Mouse (Mus musculus) right cerebral cortex, postnatal 14 days (tissue): ENCODE measurements around the gene Casc3.

Source experiments
- DNase-seq: peaks from one replicate; pipeline ENCODE4 v3.0.0; 2022

Casc3 gene

DNA sequence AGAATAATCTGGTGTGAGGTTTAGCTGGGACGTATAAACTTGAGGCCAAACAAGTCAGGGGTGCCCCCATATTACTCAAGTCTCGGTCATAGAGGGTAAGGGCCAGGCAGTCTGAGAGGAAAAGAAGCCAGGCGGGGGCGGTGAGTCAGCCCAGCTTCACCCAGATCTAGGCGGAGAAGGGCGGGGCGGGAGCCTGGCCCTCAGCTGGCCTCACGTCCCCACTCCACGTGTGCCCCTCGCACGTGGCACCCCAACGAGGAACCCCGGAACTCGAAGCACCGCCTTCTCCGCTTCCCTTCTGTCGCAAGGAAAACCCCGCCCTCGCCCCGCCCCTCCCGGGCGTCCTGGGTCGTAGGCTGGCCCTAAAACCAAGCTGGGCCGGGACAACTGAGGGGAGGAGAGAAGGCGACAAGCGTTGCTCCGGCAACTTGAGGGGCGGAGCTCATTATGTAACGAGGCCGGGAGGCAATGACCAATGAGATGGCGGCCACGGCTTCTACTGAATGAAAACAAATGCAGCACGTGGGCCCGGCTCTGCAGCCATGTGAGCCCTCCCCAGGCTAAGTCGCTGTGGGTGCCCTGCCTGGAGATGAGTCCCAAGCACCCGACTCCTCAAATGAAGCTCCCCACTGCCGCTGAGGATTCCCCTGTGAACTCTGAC is 30.9 kb upstream of the Casc3 start:
- peak; percentile 98 for DNase-seq

- no peak for DNase-seq
Observed at GRCm38 (mm10) chr11:98774582-98775347, 29.9 kb upstream of the Casc3 start, which contains the start of gene Nr1d1. Gene Nr1d1 (minus strand): TSS chr11:98775333.

GRCm38 (mm10) chr11:98775348-98776051 is 29.2 kb upstream of the Casc3 start:
- DNase-seq = peak; percentile 100

GRCm38 (mm10) chr11:98776052-98776764 is 28.5 kb upstream of the Casc3 start:
- no peak for DNase-seq

DNA sequence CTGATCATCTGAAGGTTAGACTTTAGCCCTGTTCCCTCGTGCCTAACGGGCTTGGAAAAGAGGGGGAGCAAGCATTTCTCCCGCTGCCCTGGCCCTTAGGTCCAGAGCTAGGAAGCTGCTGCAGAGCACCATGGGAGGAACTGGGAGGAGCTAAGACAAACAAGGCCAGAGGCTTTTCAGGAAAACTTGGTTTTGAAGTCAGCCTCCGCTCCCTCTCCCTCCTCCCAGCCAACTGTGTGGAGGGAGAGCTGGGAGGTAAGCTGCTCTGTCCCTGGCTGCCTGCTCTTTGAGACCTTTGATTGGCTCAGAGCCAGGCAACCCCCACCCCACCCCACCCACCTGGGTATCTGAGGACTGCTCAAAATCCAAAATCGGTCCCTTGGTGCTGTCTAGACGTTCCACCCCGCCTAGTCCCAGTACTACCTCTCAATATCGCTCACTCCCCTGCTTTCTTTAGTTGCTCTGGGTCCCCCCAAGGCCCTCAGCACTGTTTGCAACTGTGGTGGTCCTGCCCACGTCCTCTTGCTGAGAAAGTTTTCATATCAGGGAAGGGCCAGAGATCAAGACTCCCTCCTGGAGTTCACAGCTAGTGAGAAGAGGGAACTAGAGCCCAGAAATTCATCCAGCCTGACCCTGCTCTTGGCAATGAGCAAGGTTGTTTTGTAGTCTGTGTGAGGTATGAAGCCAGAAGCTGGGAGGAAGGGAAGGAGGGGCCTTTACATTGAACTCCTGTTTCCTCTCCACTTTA is 27.7 kb upstream of the Casc3 start:
- DNase-seq = no peak

GRCm38 (mm10) chr11:98777888-98778287 is 26.8 kb upstream of the Casc3 start:
- DNase-seq = no peak

- peak; percentile 75 for DNase-seq
Observed at GRCm38 (mm10) chr11:98781851-98782512, 22.7 kb upstream of the Casc3 start.

DNA sequence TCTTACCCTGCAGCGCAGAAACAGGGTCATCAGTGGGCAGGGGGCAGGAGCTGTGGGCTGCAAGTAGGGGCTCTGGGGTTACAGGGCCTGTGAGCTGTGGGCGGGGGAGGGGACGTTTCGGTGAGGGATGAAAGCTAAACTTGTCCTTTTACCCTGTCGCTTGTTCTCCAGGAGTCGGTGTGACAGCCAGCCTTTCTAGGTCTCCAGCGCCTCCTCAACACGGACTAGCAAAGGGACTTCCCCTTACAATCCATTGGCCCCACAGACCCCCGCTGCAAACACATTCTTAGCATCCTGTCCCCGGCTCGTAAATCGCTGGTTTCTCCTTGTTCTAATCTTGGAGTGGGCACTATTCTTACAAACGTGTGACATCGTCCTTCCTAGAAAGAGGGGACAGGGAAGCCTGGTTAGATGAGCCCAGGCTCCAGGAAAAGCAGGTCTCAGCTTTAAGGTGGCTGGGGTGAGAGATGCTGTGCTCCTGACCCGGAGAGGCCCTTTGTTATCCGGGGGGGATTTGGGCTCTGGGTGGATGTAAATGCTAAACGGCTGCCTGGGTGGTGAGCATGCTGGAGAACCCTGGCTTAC is 22.0 kb upstream of the Casc3 start:
- DNase-seq = peak; percentile 42

- DNase-seq = peak; percentile 96
Observed at GRCm38 (mm10) chr11:98783236-98783696, 21.4 kb upstream of the Casc3 start.

GRCm38 (mm10) chr11:98784139-98784538 is 20.6 kb upstream of the Casc3 start:
- DNase-seq = no peak

GRCm38 (mm10) chr11:98785214-98785613 is 19.5 kb upstream of the Casc3 start:
- no peak for DNase-seq

DNA sequence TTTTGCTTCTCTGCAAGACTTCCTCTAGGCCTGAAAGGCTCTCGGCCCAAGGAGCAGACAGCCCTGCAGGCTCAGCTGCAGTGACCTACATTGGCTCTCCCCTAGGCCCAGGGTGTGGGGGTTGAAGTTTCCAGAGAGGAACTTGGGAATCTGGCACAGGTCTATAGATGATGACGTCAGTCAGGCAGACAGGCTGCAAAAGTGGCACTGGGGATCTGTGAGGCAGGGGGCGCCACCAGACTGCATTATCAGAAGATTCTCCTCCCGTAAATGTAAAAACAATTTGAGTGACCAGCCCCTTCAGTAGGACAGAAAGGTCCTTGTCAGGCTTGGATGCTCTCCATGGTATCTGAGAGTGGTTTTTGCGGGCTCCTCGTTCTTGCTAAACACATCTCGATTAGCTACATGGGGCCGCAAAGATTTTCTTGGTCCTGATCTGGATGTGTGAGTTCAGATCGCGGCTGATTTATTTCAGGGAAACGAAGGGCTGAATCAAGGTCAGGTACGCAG is 18.9 kb upstream of the Casc3 start:
- DNase-seq = peak; percentile 83

DNA sequence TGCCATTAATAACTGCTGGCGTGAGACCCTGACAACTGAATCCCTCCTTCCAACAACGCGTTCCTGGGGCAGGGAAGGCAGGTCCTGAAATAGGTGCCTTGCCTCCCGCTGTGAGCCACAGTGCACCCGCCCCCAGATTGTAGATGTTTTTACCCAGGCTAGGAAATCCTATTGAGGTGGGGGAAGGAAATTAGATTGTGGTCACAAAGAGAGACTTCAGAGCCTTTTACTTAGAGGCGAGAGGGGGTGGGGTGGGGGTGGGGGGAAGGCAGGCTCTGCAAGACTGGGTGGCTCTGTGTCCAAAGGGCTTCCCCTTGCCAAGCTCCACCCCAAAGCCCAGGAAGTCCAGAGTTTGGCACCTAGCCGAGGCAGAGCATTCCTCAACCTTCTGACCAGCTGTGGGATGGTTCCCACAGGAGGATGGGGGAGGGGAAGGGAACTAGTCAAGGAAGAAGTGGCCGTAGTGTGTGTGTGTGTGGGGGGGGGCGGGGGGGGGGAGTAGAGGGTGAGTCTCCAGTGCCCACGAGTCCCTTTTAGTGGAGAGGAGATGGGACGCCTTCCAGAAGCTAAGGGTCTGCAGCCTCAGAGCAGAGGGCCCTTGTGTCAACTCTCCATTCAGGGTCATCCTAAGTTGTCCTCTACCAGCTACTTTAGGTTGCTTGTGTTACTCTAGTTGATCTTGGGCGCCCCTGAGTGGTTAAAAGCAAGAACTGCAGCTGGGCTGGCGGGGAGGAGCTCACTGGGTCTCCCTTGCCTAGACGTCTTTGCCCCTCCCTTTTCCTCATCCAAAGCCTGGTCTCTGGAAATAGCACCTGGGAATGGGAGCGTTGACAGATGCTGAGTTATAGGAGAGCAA is 18.1 kb upstream of the Casc3 start:
- DNase-seq = peak; percentile 90

- no peak for DNase-seq
Observed at GRCm38 (mm10) chr11:98787229-98787628, 17.5 kb upstream of the Casc3 start.

- no peak for DNase-seq
Observed at GRCm38 (mm10) chr11:98787691-98788090, 17.0 kb upstream of the Casc3 start.

GRCm38 (mm10) chr11:98788139-98788538 is 16.6 kb upstream of the Casc3 start:
- DNase-seq = no peak

DNA sequence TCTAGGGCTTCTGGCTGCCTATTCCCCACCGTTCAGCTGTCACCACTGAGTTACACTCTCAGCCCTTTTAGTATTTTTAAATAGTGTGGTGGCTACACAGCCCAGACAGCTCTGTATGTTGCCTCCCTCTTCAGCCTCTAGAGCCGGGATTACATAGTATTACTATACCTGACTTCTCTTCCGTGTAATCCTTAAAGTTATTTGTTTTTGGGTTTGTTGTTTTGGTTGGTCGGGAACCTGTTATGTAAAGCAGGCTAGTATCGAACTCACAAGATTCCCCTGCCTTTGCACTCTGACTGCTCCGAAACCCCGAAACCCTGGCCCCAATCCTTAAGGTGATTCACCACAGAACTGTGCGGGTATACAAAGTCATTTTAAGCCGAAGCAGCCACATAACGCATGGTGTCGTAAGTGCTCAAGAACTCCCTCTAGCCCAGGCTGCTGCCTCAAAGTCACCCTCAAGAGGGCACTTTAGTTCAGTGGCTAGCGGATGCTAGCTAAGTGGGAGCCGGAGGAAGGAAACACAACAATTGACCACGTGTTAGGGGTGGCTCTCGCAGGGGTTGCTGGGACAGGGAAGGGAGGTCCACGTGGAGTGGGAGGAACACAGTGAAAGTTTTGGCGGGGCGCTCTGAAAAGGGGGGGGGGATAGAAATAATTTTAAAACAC is 16.0 kb upstream of the Casc3 start:
- peak; percentile 73 for DNase-seq

DNA sequence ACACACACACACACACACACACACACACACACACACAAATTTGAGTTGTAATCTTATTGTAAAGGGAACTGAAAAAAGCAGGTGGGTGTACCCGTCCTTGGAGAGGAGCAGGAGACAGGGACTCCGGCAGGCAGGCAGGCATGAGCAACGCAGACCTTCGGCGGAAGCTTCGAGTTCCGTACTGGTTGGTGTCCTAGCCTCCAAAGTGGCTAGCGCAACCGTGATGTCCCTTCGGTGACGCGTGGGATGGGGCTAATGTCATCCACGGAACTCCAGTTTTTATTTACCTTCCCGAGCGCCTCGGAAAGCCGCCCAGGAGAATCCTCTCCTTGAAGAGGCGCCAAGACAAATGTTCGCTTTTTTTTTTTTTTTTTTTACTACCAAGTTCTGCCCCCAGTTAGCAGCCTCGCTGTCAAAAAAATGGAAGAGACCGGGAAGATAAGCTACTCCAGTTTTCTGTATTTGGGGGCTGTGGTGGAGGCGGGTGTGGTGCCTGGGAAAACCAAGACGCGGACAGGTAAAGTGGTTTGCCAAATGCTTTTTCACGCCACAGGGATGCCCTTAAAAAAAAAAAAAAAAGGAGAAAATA is 15.4 kb upstream of the Casc3 start:
- DNase-seq = no peak

DNA sequence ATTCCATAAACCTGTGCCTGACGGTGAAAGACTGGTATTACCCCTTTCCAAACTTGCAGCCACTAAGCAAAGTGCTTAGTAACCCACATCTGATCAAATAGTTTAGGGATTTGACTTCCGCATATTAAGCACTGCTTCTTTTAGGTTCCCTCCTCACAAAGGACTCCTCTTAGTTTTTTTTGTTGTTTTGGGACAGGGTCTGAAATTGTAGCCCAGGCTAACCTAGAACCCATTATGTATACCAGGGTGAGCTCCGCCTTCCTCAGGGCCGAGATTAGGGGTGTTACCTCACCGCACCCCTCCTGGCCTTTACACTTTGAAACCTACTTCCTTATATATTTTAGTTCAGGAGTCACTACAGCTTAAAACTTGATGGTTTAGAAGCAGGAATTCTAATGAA is 14.9 kb upstream of the Casc3 start:
- DNase-seq = no peak
